Mouse (Mus musculus) heart, adult 8-10 months (tissue): ENCODE measurements around the gene Uqcr11. TPM values are rescaled to one million over a fixed set of nuclear protein-coding genes. Genes with fewer than 3 reads are reported as not detected.

ENCODE experiments used
- DNase-seq: peaks from one replicate; pipeline ENCODE4 v3.0.0; 2022; ENCODE audit warnings: low spot score
- total RNA-seq, 4 experiments: library from RNA; stranded (reverse); gene quantifications; 2 replicates each; pipeline ENCODE4 v1.2.4; 2022

Gene Uqcr11
- total RNA-seq, 4 experiments from 2014 or later, result 1,795 to 2,190 (median 1,939) TPM

DNA sequence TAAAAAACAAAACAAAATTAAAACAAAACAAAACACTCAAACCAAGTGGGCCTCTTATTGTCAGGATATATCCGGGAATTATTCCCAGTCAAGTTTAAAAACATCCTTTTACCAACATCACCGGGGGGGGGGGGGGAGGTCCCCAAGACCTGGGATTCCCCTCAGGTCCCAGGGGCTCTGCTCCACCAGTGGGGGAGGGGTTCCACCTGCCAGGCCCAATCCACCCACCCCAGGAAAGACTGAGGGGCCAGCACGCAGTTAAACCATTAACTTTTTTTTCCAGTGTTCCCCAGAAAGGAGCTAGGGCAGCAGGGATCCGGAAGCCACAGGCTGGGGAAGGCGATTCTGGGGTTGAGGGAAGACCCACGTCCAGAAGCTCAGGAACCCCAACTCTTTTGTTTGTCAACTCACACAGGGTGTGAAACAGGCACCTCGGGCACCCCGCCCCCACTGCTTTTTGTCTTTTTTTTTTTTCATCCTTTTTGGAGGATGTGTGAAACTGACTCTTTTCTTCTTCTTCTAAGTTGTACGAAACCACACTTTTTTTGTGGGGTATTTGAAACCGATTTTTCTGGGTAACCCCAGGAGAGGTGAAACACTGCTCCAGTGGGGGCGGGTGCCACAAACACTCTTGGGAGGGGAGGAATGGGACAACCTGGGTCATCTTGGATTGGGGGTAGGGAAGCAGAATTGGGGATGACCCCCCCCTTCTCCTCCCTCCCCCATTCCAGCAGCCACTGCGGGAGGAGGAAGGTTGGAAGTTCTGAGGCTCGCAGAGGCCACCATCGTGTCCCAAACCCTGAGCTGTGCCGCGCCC lies 25.1 kb upstream of the Uqcr11 start:
- DNase-seq, result no peak

DNA sequence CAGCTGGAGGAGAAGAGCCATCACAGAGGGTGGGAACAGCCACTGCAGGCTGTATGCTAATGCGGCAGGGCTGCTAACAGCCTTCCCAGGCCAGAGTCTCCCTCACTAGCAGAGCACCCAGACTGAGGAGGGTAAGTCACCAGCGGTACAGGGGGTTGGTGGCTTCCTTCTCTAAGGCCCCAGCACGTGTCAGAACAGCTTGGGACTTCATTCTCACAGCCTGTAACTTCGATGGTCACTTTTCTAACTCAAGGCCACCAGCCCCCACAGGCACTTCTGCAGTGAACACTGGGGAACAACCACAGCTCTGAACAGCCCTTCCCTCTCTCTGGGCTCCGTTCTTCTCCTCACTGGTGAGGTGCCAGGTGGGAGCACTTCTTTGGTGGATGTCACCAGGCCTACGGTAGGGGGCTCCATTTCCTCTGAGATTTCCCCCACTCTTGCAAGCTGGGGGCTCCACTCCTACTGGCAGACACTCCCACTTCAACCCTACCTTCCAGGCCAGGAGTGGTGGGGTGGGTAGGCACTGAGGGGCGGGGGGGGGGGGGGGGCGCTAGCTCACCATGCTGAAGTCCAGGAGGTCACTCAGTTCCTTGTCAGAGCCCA lies 23.8 kb upstream of the Uqcr11 start:
- DNase-seq, result no peak

DNA sequence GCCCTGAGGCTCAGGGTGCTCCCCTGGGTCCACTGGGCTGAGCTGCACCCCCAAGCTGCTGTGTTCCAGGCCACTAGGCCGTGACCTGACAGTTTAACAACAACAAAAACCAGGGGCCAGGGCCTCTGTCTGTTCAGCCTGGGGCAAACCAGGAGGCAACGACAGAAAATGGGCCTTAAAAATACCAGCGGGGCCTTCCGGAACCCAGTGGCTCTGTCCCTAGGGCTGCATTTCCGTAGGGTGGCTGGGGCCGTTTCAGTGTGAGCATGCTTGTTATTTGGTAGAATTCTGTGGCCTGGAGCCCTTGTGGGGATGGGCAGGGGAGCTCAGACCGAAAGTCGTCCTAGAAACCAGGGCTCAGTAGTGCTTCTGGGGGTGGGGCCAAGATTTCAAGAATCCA lies 23.2 kb upstream of the Uqcr11 start:
- no peak for DNase-seq

DNA sequence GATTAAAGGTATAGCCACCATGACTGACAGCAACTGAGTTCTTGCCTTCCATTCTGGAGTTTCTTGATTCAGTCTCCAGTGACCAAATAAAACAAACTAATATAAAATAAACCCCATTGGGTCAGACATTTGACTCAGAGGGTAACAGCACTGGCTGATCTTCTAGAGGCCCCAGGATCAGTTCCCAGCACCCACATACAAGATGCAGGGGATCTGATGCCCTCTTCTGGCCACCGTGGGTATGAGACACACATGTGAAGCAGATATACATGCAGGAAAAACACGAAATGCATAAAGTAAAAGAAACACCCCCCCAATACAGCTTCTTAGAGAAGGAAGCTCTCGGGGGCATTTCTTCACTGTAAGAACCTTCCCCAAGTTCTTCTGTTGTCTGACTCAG lies 18.4 kb upstream of the Uqcr11 start:
- DNase-seq, result no peak

DNA sequence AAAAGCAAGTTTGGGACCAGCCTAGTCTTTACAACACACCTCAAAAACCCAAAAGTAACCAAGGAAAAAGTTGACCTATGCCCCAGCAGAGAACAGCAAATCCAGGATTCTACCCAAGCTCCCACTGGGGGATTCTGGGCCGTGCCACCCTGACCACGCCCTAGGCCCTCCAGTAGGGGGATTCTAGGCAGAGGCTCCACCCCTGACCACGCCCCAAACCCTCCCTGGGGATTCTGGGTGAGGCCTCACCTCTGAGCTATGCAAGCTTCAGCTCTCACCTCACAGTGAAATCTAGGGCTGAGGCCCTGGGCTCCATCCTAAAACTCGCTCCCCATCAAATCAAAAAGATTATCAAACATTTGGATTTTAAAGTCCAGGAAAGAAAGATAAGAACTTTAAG lies 16.9 kb upstream of the Uqcr11 start:
- DNase-seq, result no peak

DNA sequence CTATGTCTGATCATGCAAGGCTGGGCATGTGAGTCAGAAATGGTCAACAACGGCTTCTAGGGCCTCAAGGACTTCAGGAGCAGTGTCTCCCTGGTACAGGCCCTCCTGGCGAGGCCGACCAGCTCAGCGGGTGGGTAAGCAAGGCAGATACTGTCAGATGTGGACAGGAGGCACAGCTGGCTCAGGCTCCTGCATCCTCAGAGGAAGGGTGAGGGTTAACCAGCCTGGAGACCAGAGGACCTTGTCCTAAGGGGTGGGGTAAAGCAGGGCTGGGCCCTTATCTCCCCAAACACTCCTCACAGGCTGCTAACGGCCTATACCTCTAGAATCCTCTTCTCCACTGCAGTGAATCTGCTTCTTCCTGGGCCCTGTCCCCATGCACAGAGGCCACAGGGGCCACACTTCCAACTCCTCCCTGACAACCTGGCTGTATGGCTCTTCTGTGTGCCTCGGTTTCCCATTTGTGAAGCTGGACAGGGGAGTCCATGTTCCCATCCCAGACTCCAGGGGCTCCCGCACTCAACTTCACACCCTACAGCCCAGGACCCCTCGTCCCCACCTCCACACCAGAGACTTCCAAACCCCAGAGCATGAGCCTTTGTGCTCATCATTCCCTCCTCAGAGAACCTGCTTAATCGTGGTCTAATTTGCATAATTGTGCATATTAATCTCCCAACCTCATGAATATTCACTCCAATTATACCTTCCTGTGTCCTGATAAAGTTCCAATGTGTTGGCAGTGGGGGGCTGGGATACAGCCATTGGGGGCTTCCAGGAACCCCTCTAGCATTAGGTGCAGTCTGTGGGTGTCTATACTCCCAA lies 15.2 kb upstream of the Uqcr11 start:
- no peak for DNase-seq

DNA sequence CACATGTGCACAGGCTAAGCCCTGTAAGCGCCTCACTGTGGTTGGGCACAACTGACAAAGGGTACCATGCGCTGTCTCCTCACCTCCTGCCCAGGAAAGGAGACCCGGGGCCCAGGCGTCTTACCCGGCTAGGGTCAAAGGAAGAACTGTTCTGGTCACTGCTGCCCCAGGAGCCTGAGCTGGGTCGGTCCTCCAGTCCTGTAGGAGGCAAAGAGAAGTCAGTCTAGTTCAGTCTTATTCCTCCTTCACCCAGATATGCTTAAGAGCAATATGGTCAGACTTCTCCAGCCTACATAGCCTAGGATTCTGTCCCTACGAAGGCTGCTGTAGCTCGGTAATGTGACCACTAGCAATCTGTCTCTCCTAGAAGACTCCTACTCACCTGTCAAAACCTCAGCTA lies 14.6 kb upstream of the Uqcr11 start:
- DNase-seq, result no peak

DNA sequence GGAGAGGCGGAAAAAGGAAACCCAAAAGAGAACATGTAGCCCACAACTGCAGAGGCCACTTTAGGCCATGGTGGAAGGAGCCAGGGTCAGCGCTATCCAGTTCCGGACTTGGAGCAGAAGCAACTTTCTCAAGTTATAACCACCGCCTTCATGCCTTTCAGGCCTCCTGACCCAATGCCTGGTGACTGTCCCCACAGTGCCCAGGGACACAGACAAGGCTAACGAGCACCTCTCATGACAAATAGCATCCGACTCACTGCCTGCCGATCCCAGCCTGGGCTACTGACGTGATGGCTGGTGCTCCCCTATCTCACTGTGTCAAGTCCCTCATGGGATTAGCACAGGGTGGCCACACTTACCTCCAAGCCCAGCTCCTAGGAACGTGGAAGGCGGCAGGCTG lies 14.1 kb upstream of the Uqcr11 start:
- no peak for DNase-seq

DNA sequence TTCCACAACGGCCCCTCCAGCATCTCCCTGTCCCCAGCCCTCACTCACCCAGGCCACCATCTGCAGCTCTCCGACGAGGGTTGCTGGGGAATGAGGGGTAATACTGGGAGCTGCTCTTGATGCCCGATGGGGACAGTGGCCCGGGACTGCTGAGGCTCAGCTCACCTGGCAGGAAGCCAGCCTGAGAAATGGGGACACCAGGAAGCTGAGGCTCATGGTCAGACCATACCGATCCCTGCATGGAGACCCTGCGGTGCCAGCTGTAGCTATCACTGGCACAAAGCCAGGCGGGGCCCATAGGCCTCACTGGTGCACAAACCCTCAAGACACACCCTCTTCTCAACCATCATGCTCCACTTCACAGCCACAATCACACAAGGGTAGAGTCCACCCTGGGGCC lies 12.8 kb upstream of the Uqcr11 start:
- no peak for DNase-seq

DNA sequence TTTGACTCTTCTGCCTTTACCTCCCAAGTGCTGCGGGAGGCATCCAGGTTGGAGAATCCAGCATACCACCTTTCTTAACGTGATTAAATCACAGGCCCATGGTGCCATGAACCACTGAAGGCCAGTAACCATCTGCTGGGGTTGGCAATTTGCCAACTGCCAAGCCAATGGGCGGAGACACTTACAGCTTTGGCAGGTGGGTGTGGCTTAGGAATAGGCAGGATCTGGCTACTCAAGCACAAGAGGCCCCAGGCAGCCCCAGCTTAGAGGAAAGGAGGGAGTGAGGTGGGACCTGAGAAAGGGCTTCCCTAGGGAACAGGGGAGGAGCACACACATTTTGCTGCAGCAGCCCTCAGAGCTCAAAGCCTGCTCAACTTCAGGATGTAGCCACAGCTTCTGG lies 11.7 kb upstream of the Uqcr11 start:
- no peak for DNase-seq

DNA sequence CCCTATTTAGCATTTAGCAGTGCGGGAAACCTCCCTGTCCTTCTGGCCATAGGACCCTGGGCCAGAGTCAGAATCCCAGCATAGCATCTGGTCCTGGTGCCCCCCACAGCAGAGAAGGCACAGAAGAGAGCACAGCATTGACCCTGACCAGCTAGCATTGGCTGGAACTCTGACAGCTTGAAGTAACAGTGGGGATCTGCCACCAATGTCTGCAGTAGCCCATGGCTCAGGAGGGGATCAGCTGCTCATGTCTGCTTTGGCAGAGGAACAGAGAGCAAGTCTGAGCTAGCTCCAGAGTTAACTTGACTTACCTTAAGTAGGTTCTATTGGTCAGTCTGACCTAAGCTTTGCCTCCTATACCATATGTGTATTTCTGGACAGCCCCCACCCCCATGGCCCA lies 11.2 kb upstream of the Uqcr11 start:
- DNase-seq, result no peak

DNA sequence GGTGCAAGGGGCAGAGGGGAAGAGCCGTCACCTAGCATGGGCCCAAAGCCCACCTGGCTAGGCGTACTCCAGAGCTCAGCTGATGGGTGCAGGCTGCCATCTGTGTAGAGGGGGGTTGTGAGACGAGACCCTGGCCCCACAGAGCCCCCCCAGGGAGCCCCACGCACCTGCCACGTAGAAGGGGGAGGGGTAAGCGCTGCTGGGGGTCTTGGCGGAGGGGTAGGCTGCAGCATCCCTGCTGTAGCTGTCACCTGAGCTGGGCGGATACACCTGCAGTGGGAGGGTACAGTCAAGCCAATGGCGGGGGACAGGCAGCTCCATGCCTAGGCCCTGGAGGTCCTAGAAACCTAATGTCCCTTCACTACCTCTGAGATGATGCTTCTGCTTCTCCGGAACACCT lies 10.7 kb upstream of the Uqcr11 start:
- no peak for DNase-seq

DNA sequence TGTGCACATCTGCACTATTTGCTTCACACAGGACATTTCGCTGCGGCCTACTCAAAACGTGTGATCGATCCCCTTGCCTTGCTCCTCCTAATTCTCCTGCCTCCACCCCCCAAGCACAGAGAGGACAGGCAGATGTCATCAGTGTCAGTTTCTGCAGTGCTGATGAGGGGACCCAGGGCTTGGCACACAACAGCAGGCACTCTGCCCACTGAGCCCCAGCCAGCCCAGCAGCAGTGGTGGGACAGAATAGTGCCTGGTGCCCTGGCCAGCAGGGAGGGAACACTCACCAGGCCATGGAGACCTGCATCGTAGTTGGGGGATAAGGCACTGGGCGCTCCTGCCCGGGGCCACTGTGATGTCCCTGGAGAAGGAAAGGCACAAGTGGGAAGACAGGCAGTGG lies 8.9 kb upstream of the Uqcr11 start:
- DNase-seq, result no peak

DNA sequence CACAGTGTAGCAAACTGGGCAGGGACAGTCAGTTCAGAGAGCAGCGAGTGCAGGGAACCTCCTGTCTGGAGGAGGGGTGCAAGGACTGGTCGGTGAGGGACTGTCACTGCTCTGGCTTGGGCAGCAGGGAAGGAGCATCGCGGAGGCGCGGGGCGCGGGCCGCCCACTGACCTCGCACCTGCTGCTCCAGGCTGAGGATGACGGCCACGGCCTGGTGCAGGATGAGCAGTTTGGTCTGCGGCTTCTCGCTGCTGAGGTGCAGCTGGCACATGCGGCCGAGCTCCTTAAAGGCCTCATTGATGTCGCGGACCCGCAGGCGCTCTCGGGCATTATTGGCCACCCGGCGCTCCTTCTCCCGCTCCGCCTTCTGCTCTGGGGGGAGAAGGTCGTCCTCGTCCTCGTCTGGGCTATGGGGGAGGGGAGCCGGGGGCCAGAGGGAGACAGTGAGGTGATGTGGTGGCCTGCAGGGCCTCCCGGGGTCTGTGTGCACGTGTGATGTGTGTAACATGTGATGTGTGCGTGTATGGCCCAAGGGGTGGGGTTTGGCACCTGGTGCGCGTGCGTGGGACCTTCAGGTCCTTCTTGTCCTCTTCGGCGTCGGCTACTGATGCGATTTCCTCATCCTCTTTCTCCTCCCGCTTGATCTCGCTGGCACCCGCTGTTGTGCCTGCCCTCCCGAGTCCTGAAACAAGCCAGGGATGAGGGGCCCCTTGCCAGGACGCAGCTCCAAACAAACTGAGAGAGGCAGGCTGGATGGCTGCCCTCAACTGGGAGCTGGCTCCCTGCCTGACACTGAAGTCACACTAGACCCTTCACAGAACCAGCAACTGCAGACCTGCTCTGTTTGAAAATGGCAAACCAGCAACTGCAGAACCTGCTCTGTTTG lies 6.3 kb upstream of the Uqcr11 start:
- DNase-seq, result peak; percentile 63

DNA sequence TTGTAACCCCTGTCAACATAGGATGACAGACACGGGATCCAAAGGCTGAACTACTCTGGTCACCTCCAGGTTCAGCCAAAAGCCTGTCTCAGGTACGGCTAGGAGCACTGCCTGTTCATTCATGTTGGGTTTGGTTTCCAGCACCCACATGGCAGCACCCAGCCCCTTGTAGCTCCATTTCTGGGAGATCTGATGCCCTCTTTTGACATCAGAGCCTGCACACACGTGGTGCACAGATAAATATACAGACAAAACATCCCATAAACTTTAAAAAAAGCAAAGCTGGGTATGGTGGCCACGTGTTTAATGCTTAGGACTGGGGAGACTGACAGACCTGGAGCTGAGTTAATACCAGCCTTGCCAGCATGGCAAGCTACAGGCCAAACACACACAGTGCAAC lies 1.3 kb upstream of the Uqcr11 start:
- no peak for DNase-seq

DNA sequence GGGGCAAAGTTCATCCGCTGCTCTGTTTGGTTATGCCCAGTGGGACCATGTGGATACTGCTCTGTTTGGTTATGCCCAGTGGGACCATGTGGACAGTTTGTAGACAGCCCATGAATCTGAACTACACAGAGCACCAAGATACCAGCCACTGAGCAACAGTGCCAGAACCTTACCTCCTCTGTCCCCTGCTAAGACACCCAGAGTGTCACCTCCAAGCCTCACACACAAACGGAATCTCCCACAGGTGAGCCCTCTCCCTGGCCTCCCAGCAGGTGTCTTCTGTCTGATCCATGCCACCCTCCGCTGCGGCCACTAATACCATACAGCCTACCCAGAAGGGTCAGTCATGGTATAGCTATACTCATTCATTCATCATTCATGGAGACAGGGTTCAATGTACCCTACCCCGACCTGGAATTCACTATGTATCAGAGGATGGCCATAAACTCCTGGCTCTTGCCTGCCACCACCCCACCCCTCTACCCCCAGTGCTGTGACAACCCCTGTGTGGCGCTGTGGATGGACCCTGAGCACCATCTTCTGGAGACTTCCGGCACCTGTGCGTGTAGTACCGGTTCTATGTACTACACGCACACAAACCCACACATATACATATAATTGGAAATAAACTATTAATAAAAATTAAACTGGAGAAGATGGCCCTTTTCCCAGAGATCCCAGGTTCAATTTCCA lies 1.0 kb downstream of the Uqcr11 start:
- DNase-seq, result no peak

DNA sequence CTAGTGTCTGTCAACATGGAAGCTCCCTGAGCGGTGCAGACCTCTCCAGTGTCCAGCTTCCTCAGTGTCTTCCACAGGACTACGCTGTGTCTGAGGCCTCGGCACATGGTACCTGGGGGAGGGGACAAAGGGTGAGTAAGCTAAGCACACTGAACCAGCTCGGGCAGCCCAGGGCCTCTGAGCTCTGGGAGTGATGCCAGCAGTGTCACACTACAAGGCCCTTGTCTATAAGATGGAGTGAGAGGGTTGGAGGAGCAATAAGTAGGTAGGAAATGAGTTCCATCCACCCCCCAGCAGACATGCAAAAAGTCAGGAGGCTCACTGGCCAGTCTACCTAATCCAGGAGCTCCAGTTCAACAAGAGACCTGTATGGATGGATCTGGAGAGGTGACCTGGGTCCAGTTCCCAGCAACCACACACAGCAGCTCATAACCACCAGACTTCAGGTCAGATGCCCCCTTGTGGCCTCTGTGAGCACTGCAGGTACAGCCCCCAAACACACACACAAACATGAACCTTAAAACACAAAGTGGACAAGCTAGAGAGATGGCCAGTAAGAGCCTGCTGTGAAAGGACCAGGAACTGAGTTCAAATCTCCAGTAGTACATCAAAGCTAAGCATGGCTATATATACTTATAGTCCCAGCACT lies 3.5 kb downstream of the Uqcr11 start:
- no peak for DNase-seq

DNA sequence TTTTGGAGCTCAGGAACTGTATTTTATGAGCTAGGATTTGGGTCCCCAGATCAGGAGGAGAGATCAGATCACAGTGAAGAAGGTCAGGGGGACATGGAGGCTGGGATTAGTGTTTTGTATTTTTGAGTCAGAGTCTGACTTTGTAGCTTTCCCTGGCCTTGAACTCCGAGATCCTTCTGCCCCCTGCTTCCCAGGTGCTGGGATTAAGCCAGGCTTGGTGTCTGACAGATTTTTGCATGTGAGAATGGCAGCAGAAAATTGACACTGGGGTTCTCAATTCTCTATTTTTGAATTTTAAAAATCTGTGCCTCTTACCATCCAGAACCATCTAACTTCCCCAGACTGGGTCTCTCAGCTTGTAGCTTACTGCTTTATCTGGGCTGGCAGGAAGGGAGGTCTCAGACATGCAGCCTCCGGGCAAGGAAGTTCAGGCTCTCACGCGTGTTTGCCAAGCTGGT lies 5.9 kb downstream of the Uqcr11 start:
- DNase-seq, result no peak

DNA sequence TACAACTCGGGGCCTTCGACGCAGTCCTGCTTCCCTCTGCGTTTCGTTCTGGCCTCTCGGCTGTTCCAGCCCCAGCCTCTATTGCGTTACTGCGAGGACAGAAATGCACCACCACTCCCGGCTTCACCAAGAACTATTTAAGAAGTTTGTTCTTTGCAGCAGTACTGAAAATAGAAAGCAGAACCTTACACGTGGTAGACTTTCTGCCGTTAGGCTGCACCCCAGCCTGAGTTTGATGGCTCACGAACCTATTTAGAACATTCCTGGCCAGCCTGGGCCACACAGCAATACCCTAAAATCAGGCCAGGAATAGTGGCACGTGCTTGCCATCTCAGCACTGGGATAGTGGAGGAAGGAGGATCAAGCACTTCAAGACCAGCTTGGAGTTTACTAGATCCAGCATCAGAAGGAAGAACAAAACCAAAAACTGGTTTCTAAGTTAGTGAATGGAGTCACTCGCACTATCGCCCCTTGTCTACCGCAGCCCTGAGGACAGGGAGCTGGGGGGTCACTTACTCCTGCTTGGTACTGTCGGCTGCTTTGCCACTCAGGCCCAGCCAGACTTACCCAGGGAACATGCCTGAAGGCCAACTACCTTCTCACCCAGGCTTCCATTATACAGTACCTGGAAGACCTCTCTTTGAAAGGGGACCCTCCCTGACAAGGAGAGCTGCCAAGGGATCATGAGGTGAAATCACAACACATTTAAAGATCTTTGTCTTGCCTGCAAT lies 6.5 kb downstream of the Uqcr11 start:
- DNase-seq, result no peak
